Mouse (Mus musculus) hindbrain, postnatal 0 days (tissue): ENCODE measurements around the gene Gm9774. TPM values are rescaled to one million over a fixed set of nuclear protein-coding genes. Genes with fewer than 3 reads are reported as not detected.

Source experiments
- ATAC-seq: fragments of 200-750 bp; cut with Nextera tagmentation; 2 replicates; pipeline ENCODE4 v1.8.0; 2017; ENCODE audit warnings: mild to moderate bottlenecking, moderate TSS enrichment, moderate library complexity
- DNase-seq: peaks from one replicate; pipeline ENCODE4 v3.0.0-alpha.2; 2015; ENCODE audit warnings: low spot score
- H3K27ac ChIP-seq: fragments of 300-500 bp; sonication (generic); 2 replicates; pipeline ENCODE4 v1.5.1; 2014; ENCODE audit warnings: mild to moderate bottlenecking
- H3K27me3 ChIP-seq: fragments of 300-500 bp; sonication (generic); 2 replicates; pipeline ENCODE4 v1.6.1; 2014; ENCODE audit warnings: low read length, mixed read lengths; ENCODE audit not compliant: insufficient read depth
- H3K36me3 ChIP-seq: fragments of 300-500 bp; sonication (generic); 2 replicates; pipeline ENCODE4 v1.6.1; 2014; ENCODE audit warnings: low read length, mixed read lengths; ENCODE audit not compliant: insufficient read depth
- H3K4me1 ChIP-seq: fragments of 300-500 bp; sonication (generic); 2 replicates; pipeline ENCODE4 v1.6.1; 2014; ENCODE audit warnings: antibody characterized with exemption, low read length, mixed read lengths; ENCODE audit not compliant: insufficient read depth
- H3K4me2 ChIP-seq: fragments of 300-500 bp; sonication (generic); 2 replicates; pipeline ENCODE4 v1.6.1; 2014; ENCODE audit warnings: low read depth, mild to moderate bottlenecking, low read length, moderate library complexity, mixed read lengths
- H3K4me3 ChIP-seq: fragments of 300-500 bp; sonication (generic); 2 replicates; pipeline ENCODE4 v1.5.1; 2014; ENCODE audit warnings: low read length
- H3K9ac ChIP-seq: fragments of 300-500 bp; sonication (generic); replicated peaks from 2 replicates; pipeline ENCODE4 v1.6.1; 2014; ENCODE audit warnings: mild to moderate bottlenecking, low read length, moderate library complexity, mixed read lengths
- H3K9me3 ChIP-seq: fragments of 300-500 bp; sonication (generic); 2 replicates; pipeline ENCODE4 v1.6.1; 2016; ENCODE audit warnings: low read length, mixed read lengths
- CTCF ChIP-seq: IDR thresholded peaks from 2 replicates; pipeline ENCODE4 v1.5.1; 2016; ENCODE audit warnings: antibody characterized with exemption, control low read depth, low read depth
- WGBS: fragments of 180-500 bp; shearing (Covaris S2); extraction: QIAGEN DNeasy Blood & Tissue Kit; methylation state at CpG from one replicate; pipeline ENCODE4 v1.1.7; 2014; 5-methylcytosine and 5-hydroxymethylcytosine counted together
- polyA plus RNA-seq: library from polyadenylated mRNA; unstranded; fragments of >200 nt; fragmentation: Nextera tagmentation; extraction: Ambion mirVana; gene quantifications from 2 replicates; pipeline ENCODE4 v1.2.1, GENCODE M21; 2015
- total RNA-seq: library from RNA; depleted of rRNA; stranded (reverse); fragments of >200 nt; gene quantifications from 2 replicates; pipeline ENCODE4 v1.2.3, GENCODE M21; 2014; rRNA removed

The Gm9774 gene
- 2.5 and 3.7 TPM in 2 replicates for total RNA-seq
- polyA plus RNA-seq, result 9.4 and 9.6 TPM in 2 replicates

- no peak for DNase-seq
- no peak within 1 kb of the TSS for H3K4me3 ChIP-seq
- H3K9ac ChIP-seq, result no peak within 1 kb of the TSS
- no peaks in the 10 kb centered on the region for H3K4me1 ChIP-seq
- H3K4me2 ChIP-seq, result no peak within 1 kb of the TSS
- 97% methylated on average over 6 of the region's 6 CpGs for WGBS
- no peak within 1 kb of the TSS for H3K27ac ChIP-seq
- no peak for TF ChIP-seq CTCF
- no peaks in the 10 kb centered on the region for H3K9me3 ChIP-seq
- no peaks in the 10 kb centered on the region for H3K27me3 ChIP-seq
- ATAC-seq, result no peak
- H3K36me3 ChIP-seq, result no peaks in the 10 kb centered on the region
These were observed at the start of gene Gm9774 for GRCm38 (mm10) chr3:92429323-92429722. Gm9774 (minus strand) TSS chr3:92429423.

- 86% methylated on average over 2 of the region's 2 CpGs for WGBS
These were observed 40.9 kb upstream of the Gm9774 start for GRCm38 (mm10) chr3:92470111-92470510.

GRCm38 (mm10) chr3:92467424-92467823, 38.2 kb upstream of the Gm9774 start:
- Histone ChIP-seq H3K27ac (no peak overlapping the region), H3K36me3 (no peaks in the 10 kb centered on the region), H3K9ac (no peak overlapping the region), H3K4me3 (no peak overlapping the region), H3K4me1 (no peaks in the 10 kb centered on the region), H3K9me3 (no peaks in the 10 kb centered on the region), H3K4me2 (no peak overlapping the region), H3K27me3 (no peaks in the 10 kb centered on the region)
- TF ChIP-seq CTCF, result no peak
- DNase-seq (no peak), ATAC-seq (no peak)

More at GRCm38 (mm10) chr3:92470111-92470510, 40.9 kb upstream of the Gm9774 start:
- no peaks in the 10 kb centered on the region for H3K4me1 ChIP-seq
- H3K36me3 ChIP-seq, result no peaks in the 10 kb centered on the region
- H3K27ac ChIP-seq, result no peak overlapping the region
- ATAC-seq (no peak), DNase-seq (no peak)
- H3K9ac ChIP-seq, result no peak overlapping the region
- H3K4me3 ChIP-seq, result no peak overlapping the region
- no peaks in the 10 kb centered on the region for H3K27me3 ChIP-seq
- no peak for TF ChIP-seq CTCF
- no peak overlapping the region for H3K4me2 ChIP-seq
- no peaks in the 10 kb centered on the region for H3K9me3 ChIP-seq

- no peak for DNase-seq
- Histone ChIP-seq H3K27ac (no peak overlapping the region), H3K4me1 (no peaks in the 10 kb centered on the region), H3K9me3 (no peaks in the 10 kb centered on the region), H3K9ac (no peak overlapping the region), H3K27me3 (no peaks in the 10 kb centered on the region), H3K36me3 (no peaks in the 10 kb centered on the region), H3K4me2 (no peak overlapping the region), H3K4me3 (no peak overlapping the region)
- WGBS, result 82% methylated on average over 1 of the region's 1 CpGs
- TF ChIP-seq CTCF, result no peak
- no peak for ATAC-seq
These were observed 37.4 kb upstream of the Gm9774 start for GRCm38 (mm10) chr3:92466576-92466975.

GRCm38 (mm10) chr3:92458620-92459019, 29.4 kb upstream of the Gm9774 start, which contains the start of gene Sprr3:
Sprr3 (minus strand) TSS chr3:92458720.
- no peak for ATAC-seq
- H3K4me1 ChIP-seq, result no peaks in the 10 kb centered on the region
- no peak within 1 kb of the TSS for H3K4me3 ChIP-seq
- no peak within 1 kb of the TSS for H3K9ac ChIP-seq
- H3K27me3 ChIP-seq, result no peaks in the 10 kb centered on the region
- no peak for DNase-seq
- H3K4me2 ChIP-seq, result no peak within 1 kb of the TSS
- 61% methylated on average over 2 of the region's 2 CpGs for WGBS
- no peak within 1 kb of the TSS for H3K27ac ChIP-seq
- H3K36me3 ChIP-seq, result no peaks in the 10 kb centered on the region
- no peaks in the 10 kb centered on the region for H3K9me3 ChIP-seq
- TF ChIP-seq CTCF, result no peak

GRCm38 (mm10) chr3:92455151-92455550, 25.9 kb upstream of the Gm9774 start:
- H3K27me3 ChIP-seq, result no peaks in the 10 kb centered on the region
- no peak overlapping the region for H3K4me2 ChIP-seq
- no peaks in the 10 kb centered on the region for H3K9me3 ChIP-seq
- DNase-seq, result no peak
- no peak overlapping the region for H3K27ac ChIP-seq
- no peak overlapping the region for H3K4me3 ChIP-seq
- H3K4me1 ChIP-seq, result no peaks in the 10 kb centered on the region
- H3K36me3 ChIP-seq, result no peaks in the 10 kb centered on the region
- ATAC-seq, result no peak
- no peak overlapping the region for H3K9ac ChIP-seq
- no peak for TF ChIP-seq CTCF
- 90% methylated on average over 5 of the region's 5 CpGs for WGBS

GRCm38 (mm10) chr3:92440177-92440576, 11.0 kb upstream of the Gm9774 start:
- no peak for TF ChIP-seq CTCF
- H3K4me3 ChIP-seq, result no peak overlapping the region
- ATAC-seq, result no peak
- no peaks in the 10 kb centered on the region for H3K27me3 ChIP-seq
- no peaks in the 10 kb centered on the region for H3K4me1 ChIP-seq
- no peak for DNase-seq
- no peak overlapping the region for H3K27ac ChIP-seq
- H3K9me3 ChIP-seq, result no peaks in the 10 kb centered on the region
- no peak overlapping the region for H3K4me2 ChIP-seq
- no peaks in the 10 kb centered on the region for H3K36me3 ChIP-seq
- WGBS, result 85% methylated on average over 3 of the region's 3 CpGs
- H3K9ac ChIP-seq, result no peak overlapping the region
